Mouse (Mus musculus) stomach, embryonic 16.5 days (tissue): Measurements from ENCODE around the gene Hhipl1. TPM values are rescaled to one million over a fixed set of nuclear protein-coding genes. Genes with fewer than 3 reads are reported as not detected.
A peak's percentile ranks its signal among the peaks of the same experiment; 100 is the strongest.

Experiments
- ATAC-seq: fragments of 200-750 bp; cut with Nextera tagmentation; 2 replicates; pipeline ENCODE4 v1.8.0; 2017; ENCODE audit warnings: moderate number of reproducible peaks, moderate TSS enrichment; ENCODE audit not compliant: insufficient read depth, low FRiP score
- H3K27ac ChIP-seq: fragments of 300-500 bp; sonication (generic); 2 replicates; pipeline ENCODE4 v1.5.1; 2014; ENCODE audit warnings: low read length
- H3K27me3 ChIP-seq: fragments of 300-500 bp; sonication (generic); 2 replicates; pipeline ENCODE4 v1.6.1; 2014; ENCODE audit warnings: low read length, control low read depth, mixed read lengths; ENCODE audit not compliant: control insufficient read depth, insufficient read depth
- H3K36me3 ChIP-seq: fragments of 300-500 bp; sonication (generic); 2 replicates; pipeline ENCODE4 v1.6.1; 2014; ENCODE audit warnings: low read length; ENCODE audit not compliant: control insufficient read depth, insufficient read depth
- H3K4me1 ChIP-seq: fragments of 300-500 bp; sonication (generic); 2 replicates; pipeline ENCODE4 v1.6.1; 2014; ENCODE audit warnings: low read length, control low read depth, mixed read lengths; ENCODE audit not compliant: control insufficient read depth, insufficient read depth
- H3K4me2 ChIP-seq: fragments of 300-500 bp; sonication (generic); 2 replicates; pipeline ENCODE4 v1.6.1; 2014; ENCODE audit warnings: low read depth, low read length, mixed read lengths
- H3K4me3 ChIP-seq: fragments of 300-500 bp; sonication (generic); replicated peaks from 2 replicates; pipeline ENCODE4 v1.5.1; 2014; ENCODE audit warnings: mild to moderate bottlenecking, low read length
- H3K9ac ChIP-seq: fragments of 300-500 bp; sonication (generic); 2 replicates; pipeline ENCODE4 v1.6.1; 2014; ENCODE audit warnings: low read length
- H3K9me3 ChIP-seq: fragments of 300-500 bp; sonication (generic); replicated peaks from 2 replicates; pipeline ENCODE4 v1.6.1; 2016; ENCODE audit warnings: low read length, control low read depth; ENCODE audit not compliant: control insufficient read depth
- WGBS: fragments of 180-500 bp; shearing (Covaris S2); extraction: QIAGEN DNeasy Blood & Tissue Kit; methylation state at CpG from one replicate; pipeline ENCODE4 v1.1.7; 2014; 5-methylcytosine and 5-hydroxymethylcytosine counted together
- polyA plus RNA-seq: library from polyadenylated mRNA; unstranded; fragments of >200 nt; fragmentation: Nextera tagmentation; extraction: Ambion mirVana; gene quantifications from 2 replicates; pipeline ENCODE4 v1.2.1, GENCODE M21; 2015

The Hhipl1 gene
- polyA plus RNA-seq, 1 experiment from 2014 or later, result 0.65 TPM

- H3K4me2 ChIP-seq, result no peak overlapping the region
- no peaks in the 10 kb centered on the region for H3K36me3 ChIP-seq
- no peak overlapping the region for H3K4me3 ChIP-seq
- H3K4me1 ChIP-seq, result peaks cover 15% of the 10 kb centered on the region; the same call in 1 of the 2 replicates
- no peak overlapping the region for H3K27ac ChIP-seq
- no peaks in the 10 kb centered on the region for H3K27me3 ChIP-seq
- H3K9ac ChIP-seq, result no peak overlapping the region
- H3K9me3 ChIP-seq, result no peaks in the 10 kb centered on the region
- no peak for ATAC-seq
- 81% methylated on average over 19 of the region's 19 CpGs for WGBS
Observed at GRCm38 (mm10) chr12:108288127-108288880, 17.8 kb upstream of the Hhipl1 start.

DNA sequence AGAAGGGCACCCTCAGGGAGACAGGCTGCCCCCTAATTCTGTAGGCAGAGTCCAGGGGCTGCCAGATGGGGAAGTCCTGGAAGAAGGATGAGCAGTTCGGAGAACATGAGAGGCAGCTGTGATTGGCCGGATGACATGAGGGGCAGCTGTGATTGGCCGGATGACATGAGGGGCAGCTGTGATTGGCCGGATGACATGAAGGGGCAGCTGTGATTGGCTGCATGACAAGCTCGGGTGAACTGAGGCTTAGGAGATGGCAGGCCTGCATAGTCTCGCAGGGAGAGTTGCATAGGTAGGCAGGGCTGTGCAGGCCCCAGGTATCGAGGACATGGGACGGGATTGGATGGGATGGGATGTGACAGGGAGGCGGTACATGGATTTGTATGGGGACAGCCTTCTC lies 13.7 kb upstream of the Hhipl1 start:
- no peak overlapping the region for H3K27ac ChIP-seq
- H3K27me3 ChIP-seq, result no peaks in the 10 kb centered on the region
- peak; percentile 38; the same call in 1 of the 2 replicates for ATAC-seq
- H3K9ac ChIP-seq, result no peak overlapping the region
- no peak overlapping the region for H3K4me3 ChIP-seq
- 0 out of 2 replicates have a peak, but pooled peaks cover 3% of the 10 kb centered on the region for H3K4me1 ChIP-seq
- no peaks in the 10 kb centered on the region for H3K36me3 ChIP-seq
- WGBS, result 18% methylated on average over 9 of the region's 9 CpGs
- H3K9me3 ChIP-seq, result no peaks in the 10 kb centered on the region
- H3K4me2 ChIP-seq, result no peak overlapping the region

DNA sequence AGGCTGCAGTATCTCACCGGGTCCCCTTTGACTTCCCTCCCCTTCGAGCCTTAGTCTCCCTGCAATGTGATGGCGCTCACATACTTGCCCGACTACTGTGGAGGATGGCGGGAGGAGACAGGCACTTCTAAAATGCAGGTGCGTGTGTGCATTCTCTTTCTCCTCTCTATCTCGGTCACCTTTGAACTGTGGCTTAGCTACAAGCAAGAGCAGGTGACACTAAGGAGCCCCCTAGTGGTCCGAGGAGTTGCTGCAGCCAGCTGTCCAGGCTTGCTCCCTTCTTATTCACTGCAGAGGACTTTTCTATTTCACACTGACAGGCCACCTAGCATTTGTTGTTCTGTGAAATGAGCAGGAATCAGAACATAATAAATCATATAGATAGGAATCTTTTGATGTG lies 13.1 kb upstream of the Hhipl1 start:
- no peaks in the 10 kb centered on the region for H3K36me3 ChIP-seq
- H3K27me3 ChIP-seq, result no peaks in the 10 kb centered on the region
- no peaks in the 10 kb centered on the region for H3K9me3 ChIP-seq
- H3K4me3 ChIP-seq, result no peak overlapping the region
- H3K27ac ChIP-seq, result no peak overlapping the region
- ATAC-seq, result peak; percentile 73; the same call in 1 of the 2 replicates
- peak overlapping the region; percentile 14; the same call in 1 of the 2 replicates for H3K4me2 ChIP-seq
- H3K9ac ChIP-seq, result no peak overlapping the region
- H3K4me1 ChIP-seq, result 0 out of 2 replicates have a peak, but pooled peaks cover 3% of the 10 kb centered on the region
- 3% methylated on average over 8 of the region's 8 CpGs for WGBS

- H3K9me3 ChIP-seq, result no peaks in the 10 kb centered on the region
- H3K9ac ChIP-seq, result no peak overlapping the region
- H3K4me2 ChIP-seq, result no peak overlapping the region
- H3K27ac ChIP-seq, result no peak overlapping the region
- no peak overlapping the region for H3K4me3 ChIP-seq
- H3K36me3 ChIP-seq, result no peaks in the 10 kb centered on the region
- ATAC-seq, result no peak
- H3K4me1 ChIP-seq, result 0 out of 2 replicates have a peak, but pooled peaks cover 3% of the 10 kb centered on the region
- WGBS, result 58% methylated on average over 3 of the region's 3 CpGs
- no peaks in the 10 kb centered on the region for H3K27me3 ChIP-seq
Observed at GRCm38 (mm10) chr12:108294620-108295019, 11.4 kb upstream of the Hhipl1 start.

- Histone ChIP-seq H3K9ac (no peak overlapping the region), H3K27me3 (no peaks in the 10 kb centered on the region), H3K4me3 (no peak overlapping the region), H3K4me1 (0 out of 2 replicates have a peak, but pooled peaks cover 3% of the 10 kb centered on the region), H3K27ac (no peak overlapping the region), H3K4me2 (no peak overlapping the region), H3K36me3 (no peaks in the 10 kb centered on the region), H3K9me3 (no peaks in the 10 kb centered on the region)
- no peak for ATAC-seq
- 80% methylated on average over 6 of the region's 6 CpGs for whole genome bisulfite sequencing
Observed at GRCm38 (mm10) chr12:108297033-108297432, 9.0 kb upstream of the Hhipl1 start.

GRCm38 (mm10) chr12:108301006-108301405 lies 5.1 kb upstream of the Hhipl1 start:
- Histone ChIP-seq H3K4me2 (no peak overlapping the region), H3K36me3 (no peaks in the 10 kb centered on the region), H3K27ac (no peak overlapping the region), H3K4me1 (peaks cover 5% of the 10 kb centered on the region), H3K9me3 (no peaks in the 10 kb centered on the region), H3K27me3 (peaks cover 9% of the 10 kb centered on the region; the same call in 1 of the 2 replicates), H3K9ac (no peak overlapping the region), H3K4me3 (no peak overlapping the region)
- ATAC-seq, result no peak
- WGBS, result 60% methylated on average over 6 of the region's 6 CpGs

GRCm38 (mm10) chr12:108303778-108304365 lies 2.2 kb upstream of the Hhipl1 start:
- H3K9me3 ChIP-seq, result no peaks in the 10 kb centered on the region
- 37% methylated on average over 6 of the region's 6 CpGs for WGBS
- no peak overlapping the region for H3K4me2 ChIP-seq
- H3K27me3 ChIP-seq, result peaks cover 9% of the 10 kb centered on the region; the same call in 1 of the 2 replicates
- H3K4me1 ChIP-seq, result peaks cover 6% of the 10 kb centered on the region
- no peak for ATAC-seq
- H3K4me3 ChIP-seq, result no peak overlapping the region
- H3K9ac ChIP-seq, result no peak overlapping the region
- H3K36me3 ChIP-seq, result no peaks in the 10 kb centered on the region
- no peak overlapping the region for H3K27ac ChIP-seq

DNA sequence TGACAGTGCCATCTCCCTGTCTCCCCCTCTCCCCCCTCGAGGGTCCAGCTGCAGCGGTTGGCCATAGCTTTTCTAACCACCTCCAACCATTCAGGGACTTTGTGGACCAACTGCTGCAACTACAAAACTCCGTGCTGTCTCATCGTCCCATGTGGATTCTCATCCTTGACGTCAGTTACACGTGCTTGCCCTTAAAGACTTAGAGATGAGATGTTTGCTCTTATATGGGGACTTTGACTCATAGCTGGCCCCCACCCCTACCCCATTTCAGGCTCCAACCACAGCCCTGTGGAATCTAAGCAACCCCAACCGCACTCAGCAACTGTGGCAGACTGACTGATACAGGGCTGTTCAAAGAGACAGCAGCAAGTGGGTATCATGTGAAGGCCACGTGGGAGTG lies 898 bp upstream of the Hhipl1 start:
- 69% methylated on average over 8 of the region's 8 CpGs for WGBS
- no peak overlapping the region for H3K4me2 ChIP-seq
- peaks cover 6% of the 10 kb centered on the region for H3K4me1 ChIP-seq
- no peaks in the 10 kb centered on the region for H3K36me3 ChIP-seq
- ATAC-seq, result no peak
- no peak overlapping the region for H3K27ac ChIP-seq
- H3K27me3 ChIP-seq, result peaks cover 9% of the 10 kb centered on the region; the same call in 1 of the 2 replicates
- no peak overlapping the region for H3K4me3 ChIP-seq
- no peak overlapping the region for H3K9ac ChIP-seq
- no peaks in the 10 kb centered on the region for H3K9me3 ChIP-seq

DNA sequence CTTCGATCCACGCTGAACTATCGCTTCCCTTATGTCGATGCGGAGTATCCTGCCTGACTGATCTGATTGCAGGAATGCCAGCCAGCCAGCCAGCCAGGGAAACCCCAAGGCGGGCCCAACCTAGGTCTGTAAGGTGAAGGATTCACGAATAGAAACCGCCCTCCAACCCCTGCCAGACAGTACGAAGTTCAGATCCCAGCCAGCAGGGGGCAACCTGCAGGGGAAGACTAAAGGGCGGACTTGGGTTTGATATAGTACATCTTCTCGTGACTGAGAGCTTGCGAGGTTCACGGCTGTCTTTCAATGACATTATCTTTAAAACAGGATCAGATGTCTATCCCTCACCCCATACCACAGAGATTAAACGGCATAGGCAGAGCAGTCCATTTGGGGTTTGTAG lies 1.5 kb downstream of the Hhipl1 start:
- Histone ChIP-seq H3K27me3 (peaks cover 9% of the 10 kb centered on the region; the same call in 1 of the 2 replicates), H3K4me1 (peaks cover 6% of the 10 kb centered on the region), H3K27ac (no peak overlapping the region), H3K4me2 (no peak overlapping the region), H3K9me3 (no peaks in the 10 kb centered on the region), H3K4me3 (no peak overlapping the region), H3K36me3 (no peaks in the 10 kb centered on the region), H3K9ac (no peak overlapping the region)
- no peak for ATAC-seq
- 27% methylated on average over 14 of the region's 14 CpGs for WGBS
